Mouse (Mus musculus) hindbrain, postnatal 0 days (tissue): ENCODE data around the gene Llcfc1. TPM values are rescaled to one million over a fixed set of nuclear protein-coding genes. Genes with fewer than 3 reads are reported as not detected.

Experiments used
- ATAC-seq: fragments of 200-750 bp; cut with Nextera tagmentation; 2 replicates; pipeline ENCODE4 v1.8.0; 2017; ENCODE audit warnings: mild to moderate bottlenecking, moderate TSS enrichment, moderate library complexity
- DNase-seq: peaks from one replicate; pipeline ENCODE4 v3.0.0-alpha.2; 2015; ENCODE audit warnings: low spot score
- H3K27ac ChIP-seq: fragments of 300-500 bp; sonication (generic); 2 replicates; pipeline ENCODE4 v1.5.1; 2014; ENCODE audit warnings: mild to moderate bottlenecking
- H3K27me3 ChIP-seq: fragments of 300-500 bp; sonication (generic); 2 replicates; pipeline ENCODE4 v1.6.1; 2014; ENCODE audit warnings: low read length, mixed read lengths; ENCODE audit not compliant: insufficient read depth
- H3K36me3 ChIP-seq: fragments of 300-500 bp; sonication (generic); 2 replicates; pipeline ENCODE4 v1.6.1; 2014; ENCODE audit warnings: low read length, mixed read lengths; ENCODE audit not compliant: insufficient read depth
- H3K4me1 ChIP-seq: fragments of 300-500 bp; sonication (generic); 2 replicates; pipeline ENCODE4 v1.6.1; 2014; ENCODE audit warnings: antibody characterized with exemption, low read length, mixed read lengths; ENCODE audit not compliant: insufficient read depth
- H3K4me2 ChIP-seq: fragments of 300-500 bp; sonication (generic); 2 replicates; pipeline ENCODE4 v1.6.1; 2014; ENCODE audit warnings: low read depth, mild to moderate bottlenecking, low read length, moderate library complexity, mixed read lengths
- H3K4me3 ChIP-seq: fragments of 300-500 bp; sonication (generic); 2 replicates; pipeline ENCODE4 v1.5.1; 2014; ENCODE audit warnings: low read length
- H3K9ac ChIP-seq: fragments of 300-500 bp; sonication (generic); replicated peaks from 2 replicates; pipeline ENCODE4 v1.6.1; 2014; ENCODE audit warnings: mild to moderate bottlenecking, low read length, moderate library complexity, mixed read lengths
- H3K9me3 ChIP-seq: fragments of 300-500 bp; sonication (generic); 2 replicates; pipeline ENCODE4 v1.6.1; 2016; ENCODE audit warnings: low read length, mixed read lengths
- CTCF ChIP-seq: IDR thresholded peaks from 2 replicates; pipeline ENCODE4 v1.5.1; 2016; ENCODE audit warnings: antibody characterized with exemption, control low read depth, low read depth
- WGBS: fragments of 180-500 bp; shearing (Covaris S2); extraction: QIAGEN DNeasy Blood & Tissue Kit; methylation state at CpG from one replicate; pipeline ENCODE4 v1.1.7; 2014; 5-methylcytosine and 5-hydroxymethylcytosine counted together
- polyA plus RNA-seq: library from polyadenylated mRNA; unstranded; fragments of >200 nt; fragmentation: Nextera tagmentation; extraction: Ambion mirVana; gene quantifications from 2 replicates; pipeline ENCODE4 v1.2.1, GENCODE M21; 2015
- total RNA-seq: library from RNA; depleted of rRNA; stranded (reverse); fragments of >200 nt; gene quantifications from 2 replicates; pipeline ENCODE4 v1.2.3, GENCODE M21; 2014; rRNA removed

The Llcfc1 gene
- total and polyA plus RNA-seq, 2 experiments from 2014 or later: 0.21 TPM; not detected in 1

GRCm38 (mm10) chr6:41734719-41735470 is 50.7 kb downstream of the Llcfc1 start:
- H3K4me2 ChIP-seq: no peak overlapping the region
- ATAC-seq (no peak), DNase-seq (no peak)
- H3K4me1 ChIP-seq: no peaks in the 10 kb centered on the region
- no peaks in the 10 kb centered on the region for H3K36me3 ChIP-seq
- WGBS: 91% methylated on average over 5 of the region's 5 CpGs
- H3K9me3 ChIP-seq: no peaks in the 10 kb centered on the region
- no peak overlapping the region for H3K27ac ChIP-seq
- no peaks in the 10 kb centered on the region for H3K27me3 ChIP-seq
- H3K9ac ChIP-seq: no peak overlapping the region
- H3K4me3 ChIP-seq: no peak overlapping the region
- no peak for TF ChIP-seq CTCF

Other genes starting within 250 kb of the Llcfc1 start
- gene Gm10334, start 238.3 kb upstream of the Llcfc1 start, total RNA-seq: not detected in 2 replicates
- not detected in 2 replicates for gene Gm10334, start 238.3 kb upstream of the Llcfc1 start, polyA plus RNA-seq
- not detected in 2 replicates for gene Prss1, start 225.5 kb upstream of the Llcfc1 start, total RNA-seq
- gene Prss1, start 225.5 kb upstream of the Llcfc1 start, polyA plus RNA-seq: not detected in 2 replicates
- gene Prss2, start 162.6 kb upstream of the Llcfc1 start, total RNA-seq: not detected in 2 replicates
- gene Prss2, start 162.6 kb upstream of the Llcfc1 start, polyA plus RNA-seq: not detected in 2 replicates
- 58.4 and 79.1 TPM in 2 replicates for gene Ephb6, start 78.9 kb upstream of the Llcfc1 start, total RNA-seq
- gene Ephb6, start 78.9 kb upstream of the Llcfc1 start, polyA plus RNA-seq: 25.1 and 27.9 TPM in 2 replicates
- gene Trpv6, start 48.0 kb upstream of the Llcfc1 start, total RNA-seq: 0.58 TPM in 1 of 2 replicates, not detected in the other
- gene Trpv6, start 48.0 kb upstream of the Llcfc1 start, polyA plus RNA-seq: 0.45 and 0.58 TPM in 2 replicates
- not detected in 2 replicates for gene Trpv5, start 3.7 kb upstream of the Llcfc1 start, total RNA-seq
- not detected in 2 replicates for gene Trpv5, start 3.7 kb upstream of the Llcfc1 start, polyA plus RNA-seq
- gene Kel, start 19.9 kb downstream of the Llcfc1 start, total RNA-seq: not detected in 2 replicates
- 0.06 TPM in 1 of 2 replicates, not detected in the other for gene Kel, start 19.9 kb downstream of the Llcfc1 start, polyA plus RNA-seq
- gene Olfr459, start 90.7 kb downstream of the Llcfc1 start, total RNA-seq: not detected in 2 replicates
- not detected in 2 replicates for gene Olfr459, start 90.7 kb downstream of the Llcfc1 start, polyA plus RNA-seq
- gene Pip, start 163.1 kb downstream of the Llcfc1 start, total RNA-seq: not detected in 2 replicates
- not detected in 2 replicates for gene Pip, start 163.1 kb downstream of the Llcfc1 start, polyA plus RNA-seq
- not detected in 2 replicates for gene Sval2, start 168.6 kb downstream of the Llcfc1 start, total RNA-seq
- gene Sval2, start 168.6 kb downstream of the Llcfc1 start, polyA plus RNA-seq: not detected in 2 replicates